Mouse (Mus musculus): ENCODE results near the gene Spi1.
A peak's percentile ranks its signal among the peaks of the same experiment; 100 is the strongest.

Spi1 gene

GRCm38 (mm10) chr2:91123521-91123920 lies 41.3 kb downstream of the Spi1 start:
- DNase-seq (ENCODE audit: low read depth, low spot score) = no peak

- DNase-seq (ENCODE audit: low read depth, low spot score) = no peak
These were observed 42.9 kb downstream of the Spi1 start for GRCm38 (mm10) chr2:91125101-91125500.

- no peak for DNase-seq (ENCODE audit: low read depth, low spot score)
These were observed 46.6 kb downstream of the Spi1 start for GRCm38 (mm10) chr2:91128761-91129160.

GRCm38 (mm10) chr2:91130126-91130525 lies 47.9 kb downstream of the Spi1 start:
- peak; percentile 13 for DNase-seq (ENCODE audit: low read depth, low spot score)

GRCm38 (mm10) chr2:91131251-91131650 lies 49.1 kb downstream of the Spi1 start:
- DNase-seq (ENCODE audit: low read depth, low spot score) = no peak

GRCm38 (mm10) chr2:91132035-91132434 lies 49.8 kb downstream of the Spi1 start:
- DNase-seq (ENCODE audit: low read depth, low spot score) = no peak

GRCm38 (mm10) chr2:91136513-91137412 lies 54.6 kb downstream of the Spi1 start:
- DNase-seq (ENCODE audit: low read depth, low spot score) = no peak

- no peak for DNase-seq (ENCODE audit: low read depth, low spot score)
These were observed 55.3 kb downstream of the Spi1 start for GRCm38 (mm10) chr2:91137481-91137880.

GRCm38 (mm10) chr2:91139311-91139710 lies 57.1 kb downstream of the Spi1 start:
- no peak for DNase-seq (ENCODE audit: low read depth, low spot score)

GRCm38 (mm10) chr2:91139764-91140163 lies 57.6 kb downstream of the Spi1 start:
- no peak for DNase-seq (ENCODE audit: low read depth, low spot score)

GRCm38 (mm10) chr2:91142920-91143319 lies 60.7 kb downstream of the Spi1 start:
- DNase-seq (ENCODE audit: low read depth, low spot score) = no peak

- no peak for DNase-seq (ENCODE audit: low read depth, low spot score)
These were observed 61.2 kb downstream of the Spi1 start for GRCm38 (mm10) chr2:91143401-91143800.

GRCm38 (mm10) chr2:91148101-91148500 lies 65.9 kb downstream of the Spi1 start:
- DNase-seq (ENCODE audit: low read depth, low spot score) = no peak

GRCm38 (mm10) chr2:91151331-91151730 lies 69.1 kb downstream of the Spi1 start:
- DNase-seq (ENCODE audit: low read depth, low spot score) = no peak

- DNase-seq (ENCODE audit: low read depth, low spot score) = no peak
These were observed 70.7 kb downstream of the Spi1 start for GRCm38 (mm10) chr2:91152885-91153377.

- DNase-seq (ENCODE audit: low read depth, low spot score) = no peak
These were observed 71.9 kb downstream of the Spi1 start for GRCm38 (mm10) chr2:91154091-91154490.

GRCm38 (mm10) chr2:91157002-91157752 lies 75.0 kb downstream of the Spi1 start:
- no peak for DNase-seq (ENCODE audit: low read depth, low spot score)

GRCm38 (mm10) chr2:91160591-91160990 lies 78.4 kb downstream of the Spi1 start:
- DNase-seq (ENCODE audit: low read depth, low spot score) = no peak

- DNase-seq (ENCODE audit: low read depth, low spot score) = no peak
These were observed 80.8 kb downstream of the Spi1 start for GRCm38 (mm10) chr2:91162952-91163351.

GRCm38 (mm10) chr2:91163532-91163931 lies 81.3 kb downstream of the Spi1 start:
- no peak for DNase-seq (ENCODE audit: low read depth, low spot score)

GRCm38 (mm10) chr2:91164991-91165390 lies 82.8 kb downstream of the Spi1 start:
- no peak for DNase-seq (ENCODE audit: low read depth, low spot score)

Measured in skeletal muscle tissue, adult 2 months (tissue).